Mouse (Mus musculus) lung, adult 2 months (tissue): Measurements from ENCODE around the gene Enpp6.

Experiments used
- CTCF ChIP-seq: fragments of 200-500 bp; IDR thresholded peaks from 2 replicates; pipeline ENCODE4 v1.5.1; 2011; ENCODE audit warnings: mild to moderate bottlenecking, low read length, control low read depth; ENCODE audit not compliant: insufficient read depth
- POLR2A ChIP-seq: fragments of 200-500 bp; IDR thresholded peaks from 2 replicates; pipeline ENCODE4 v1.6.1; 2011; ENCODE audit warnings: low read depth, mild to moderate bottlenecking, control low read depth, low read length, borderline replicate concordance; ENCODE audit errors: extremely low read depth

DNA sequence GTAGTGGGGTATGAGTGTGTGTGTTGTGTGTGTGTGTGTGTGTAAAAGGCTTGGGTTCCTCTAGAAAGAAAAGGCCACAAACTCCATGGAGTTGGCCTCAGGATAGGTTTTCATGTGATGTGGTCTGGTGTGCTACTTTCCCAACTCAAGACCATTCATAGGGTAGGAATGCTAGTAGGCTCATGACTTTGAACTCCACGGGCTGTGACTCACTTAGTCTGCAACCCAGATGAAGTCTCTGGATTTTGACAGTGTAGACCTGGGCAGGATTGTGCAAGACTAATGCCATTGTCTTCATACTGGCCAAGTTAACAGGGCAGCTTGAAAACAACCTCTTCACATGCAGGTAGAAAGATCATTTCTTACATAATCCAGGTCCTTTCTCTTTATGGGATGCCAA is 69.4 kb downstream of the Enpp6 start:
- TF ChIP-seq CTCF (no peak), POLR2A (no peak)
